Mouse (Mus musculus): ENCODE results near the gene Mid1.
"Not testable (repeated sequence)": the region's sequence is repeated elsewhere in the genome, so short reads cannot be mapped to it uniquely, and the experiment has no call there.

DNA sequence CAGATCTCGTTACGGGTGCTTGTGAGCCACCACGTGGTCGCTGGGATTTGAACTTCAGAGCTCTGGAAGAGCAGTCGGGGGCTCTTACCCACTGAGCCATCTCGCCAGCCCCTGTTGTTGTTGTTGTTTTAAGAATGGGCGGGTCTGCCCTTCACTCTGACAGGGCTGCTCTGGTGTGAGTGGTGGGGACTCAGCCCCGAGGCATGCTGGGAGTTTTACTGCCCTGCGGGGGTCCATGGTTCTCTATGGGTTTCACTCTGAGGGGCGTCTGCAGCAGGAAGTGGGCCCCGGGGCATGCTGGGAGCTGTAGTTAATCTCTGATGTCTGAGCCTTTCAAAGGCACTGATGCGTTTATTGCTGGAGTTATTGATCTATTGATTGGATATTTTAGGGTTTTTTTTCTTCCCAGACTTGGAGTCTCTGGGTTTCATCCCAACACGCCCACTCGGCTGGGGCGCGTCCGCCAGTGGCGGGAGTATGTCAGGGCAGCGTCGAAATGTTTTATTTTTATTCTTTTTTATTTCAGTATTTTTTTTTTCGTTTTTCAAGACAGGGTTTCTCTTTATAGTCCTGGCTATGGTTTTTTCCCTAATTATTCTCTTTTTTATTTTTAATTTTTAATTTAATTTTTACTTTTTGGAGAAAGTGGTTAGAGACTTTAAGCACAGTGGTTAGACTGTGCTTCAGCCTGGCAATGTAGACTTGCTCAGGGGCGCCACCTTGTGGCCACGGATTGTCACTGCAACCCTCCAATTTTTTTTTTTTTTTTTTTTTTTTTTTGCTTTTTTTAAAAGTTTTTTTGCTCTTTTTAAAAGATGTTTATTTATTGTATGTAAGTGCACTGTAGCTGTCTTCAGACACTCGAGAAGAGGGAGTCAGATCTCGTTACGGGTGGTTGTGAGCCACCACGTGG lies 332.6 kb downstream of the Mid1 start:
- not testable (repeated sequence) for TF ChIP-seq POLR2A, CTCF (IDR thresholded peaks at IDR 0.05; ENCODE audit: extremely low read depth, insufficient read depth, low read length)
